Mouse (Mus musculus): Measurements from ENCODE around the gene Brpf3. TPM values are rescaled to one million over a fixed set of nuclear protein-coding genes. Genes with fewer than 3 reads are reported as not detected.

The Brpf3 gene
- polyA plus RNA-seq, 1 experiment from 2014 or later, result 8.0 TPM

- Histone ChIP-seq H3K4me2 (replicated peaks) (no peak overlapping the region), H3K9ac (replicated peaks) (no peak overlapping the region), H3K4me1 (peaks cover 8% of the 10 kb centered on the region), H3K27me3 (no peaks in the 10 kb centered on the region), H3K27ac (replicated peaks) (no peak overlapping the region), H3K9me3 (no peaks in the 10 kb centered on the region), H3K36me3 (no peaks in the 10 kb centered on the region), H3K4me3 (no peak overlapping the region)
- ATAC-seq (replicated peaks), result no peak
- WGBS, result 72% methylated on average over 10 of the region's 10 CpGs
Measured at GRCm38 (mm10) chr17:28883941-28884516, 83.1 kb downstream of the Brpf3 start.

GRCm38 (mm10) chr17:28885231-28885630, 84.3 kb downstream of the Brpf3 start:
- H3K4me3 ChIP-seq, result no peak overlapping the region
- H3K36me3 ChIP-seq, result no peaks in the 10 kb centered on the region
- 88% methylated on average over 8 of the region's 8 CpGs for WGBS

GRCm38 (mm10) chr17:28886266-28886665, 85.4 kb downstream of the Brpf3 start:
- Histone ChIP-seq H3K9ac (replicated peaks) (no peak overlapping the region), H3K36me3 (no peaks in the 10 kb centered on the region), H3K27ac (replicated peaks) (no peak overlapping the region), H3K9me3 (no peaks in the 10 kb centered on the region), H3K4me2 (replicated peaks) (no peak overlapping the region), H3K4me1 (peaks cover 3% of the 10 kb centered on the region; the same call in 1 of the 2 replicates), H3K4me3 (no peak overlapping the region), H3K27me3 (no peaks in the 10 kb centered on the region)
- ATAC-seq (replicated peaks), result no peak
- WGBS, result 79% methylated on average over 8 of the region's 8 CpGs

More at GRCm38 (mm10) chr17:28885231-28885630, 84.3 kb downstream of the Brpf3 start:
- Histone ChIP-seq H3K9ac (replicated peaks) (no peak overlapping the region), H3K4me2 (replicated peaks) (no peak overlapping the region), H3K27ac (replicated peaks) (no peak overlapping the region), H3K27me3 (no peaks in the 10 kb centered on the region), H3K9me3 (no peaks in the 10 kb centered on the region), H3K4me1 (peaks cover 3% of the 10 kb centered on the region; the same call in 1 of the 2 replicates)
- ATAC-seq (replicated peaks), result no peak

Other genes with a start within 250 kb of the Brpf3 start
- gene Clps, start 240.3 kb upstream of the Brpf3 start, polyA plus RNA-seq (2015; fragmentation: Nextera tagmentation; extraction: Ambion mirVana), result not detected in 2 replicates
- 5.3 and 6.2 TPM in 2 replicates for gene Lhfpl5, start 225.4 kb upstream of the Brpf3 start, polyA plus RNA-seq (2015; fragmentation: Nextera tagmentation; extraction: Ambion mirVana)
- 103 and 112 TPM in 2 replicates for gene Srpk1, start 178.4 kb upstream of the Brpf3 start, polyA plus RNA-seq (2015; fragmentation: Nextera tagmentation; extraction: Ambion mirVana)
- 1.4 and 1.7 TPM in 2 replicates for gene Slc26a8, start 110.9 kb upstream of the Brpf3 start, polyA plus RNA-seq (2015; fragmentation: Nextera tagmentation; extraction: Ambion mirVana)
- 29.2 and 30.7 TPM in 2 replicates for gene Mapk14, start 109.8 kb upstream of the Brpf3 start, polyA plus RNA-seq (2015; fragmentation: Nextera tagmentation; extraction: Ambion mirVana)
- gene AC170998.1, start 75.0 kb upstream of the Brpf3 start, polyA plus RNA-seq (2015; fragmentation: Nextera tagmentation; extraction: Ambion mirVana), result 2.3 and 2.6 TPM in 2 replicates
- 0.33 and 0.85 TPM in 2 replicates for gene Mapk13, start 31.8 kb upstream of the Brpf3 start, polyA plus RNA-seq (2015; fragmentation: Nextera tagmentation; extraction: Ambion mirVana)
- not detected in 2 replicates for gene Pnpla1, start 57.3 kb downstream of the Brpf3 start, polyA plus RNA-seq (2015; fragmentation: Nextera tagmentation; extraction: Ambion mirVana)
- 0.51 and 0.67 TPM in 2 replicates for gene 4930539E08Rik, start 114.2 kb downstream of the Brpf3 start, polyA plus RNA-seq (2015; fragmentation: Nextera tagmentation; extraction: Ambion mirVana)
- not detected in 2 replicates for gene Pxt1, start 142.8 kb downstream of the Brpf3 start, polyA plus RNA-seq (2015; fragmentation: Nextera tagmentation; extraction: Ambion mirVana)
- gene Kctd20, start 150.9 kb downstream of the Brpf3 start, polyA plus RNA-seq (2015; fragmentation: Nextera tagmentation; extraction: Ambion mirVana), result 118 TPM in 2 replicates
- 119 and 128 TPM in 2 replicates for gene Stk38, start 206.9 kb downstream of the Brpf3 start, polyA plus RNA-seq (2015; fragmentation: Nextera tagmentation; extraction: Ambion mirVana)
- 594 and 620 TPM in 2 replicates for gene Srsf3, start 231.5 kb downstream of the Brpf3 start, polyA plus RNA-seq (2015; fragmentation: Nextera tagmentation; extraction: Ambion mirVana)